Mouse (Mus musculus) cerebellum, adult 2 months (tissue): ENCODE results near the gene Bmper.

ENCODE experiments used
- CTCF ChIP-seq: fragments of 200-500 bp; IDR thresholded peaks from 2 replicates; pipeline ENCODE4 v1.5.1; 2011; ENCODE audit warnings: low read depth, mild to moderate bottlenecking, control low read depth, low read length, moderate library complexity, borderline replicate concordance; ENCODE audit not compliant: insufficient read depth
- POLR2A ChIP-seq: fragments of 200-500 bp; IDR thresholded peaks from 2 replicates; pipeline ENCODE4 v1.6.1; 2011; ENCODE audit warnings: low read length, control low read depth, borderline replicate concordance; ENCODE audit not compliant: insufficient read depth

GRCm38 (mm10) chr9:23410567-23410966 is 187.7 kb downstream of the Bmper start:
- no peak for TF ChIP-seq POLR2A
- no peak for TF ChIP-seq CTCF
